Mouse (Mus musculus): ENCODE measurements around the gene Rspo3. TPM values are rescaled to one million over a fixed set of nuclear protein-coding genes. Genes with fewer than 3 reads are reported as not detected.
A peak's percentile ranks its signal among the peaks of the same experiment; 100 is the strongest.

The Rspo3 gene
- total RNA-seq, 2 experiments from 2014 or later: 0.29 to 0.55 TPM

DNA sequence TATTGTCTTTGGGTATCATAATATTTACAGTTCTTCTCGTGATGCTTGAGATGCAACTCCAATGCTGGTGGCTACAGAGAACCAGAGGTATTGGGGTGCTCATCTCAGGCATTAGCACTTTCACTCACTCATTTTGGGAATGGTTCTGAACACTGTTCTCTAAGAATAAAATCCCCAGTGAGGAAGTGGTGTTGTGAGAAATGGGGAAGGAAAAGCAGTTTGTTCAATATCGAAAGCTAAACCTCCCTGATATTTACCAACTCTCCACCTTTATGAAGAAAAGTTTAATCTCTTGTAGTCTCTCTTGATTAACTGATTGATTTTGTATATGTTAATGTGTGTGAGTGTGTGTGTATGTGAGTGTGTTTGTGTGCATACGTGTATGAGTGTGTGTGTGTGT is 90.6 kb downstream of the Rspo3 start:
- intact Hi-C loops (cut with DNase I): no loop called here
- no peak for DNase-seq

GRCm38 (mm10) chr10:29441297-29441696 is 94.4 kb downstream of the Rspo3 start:
- intact Hi-C loops (cut with DNase I): no loop called here

DNA sequence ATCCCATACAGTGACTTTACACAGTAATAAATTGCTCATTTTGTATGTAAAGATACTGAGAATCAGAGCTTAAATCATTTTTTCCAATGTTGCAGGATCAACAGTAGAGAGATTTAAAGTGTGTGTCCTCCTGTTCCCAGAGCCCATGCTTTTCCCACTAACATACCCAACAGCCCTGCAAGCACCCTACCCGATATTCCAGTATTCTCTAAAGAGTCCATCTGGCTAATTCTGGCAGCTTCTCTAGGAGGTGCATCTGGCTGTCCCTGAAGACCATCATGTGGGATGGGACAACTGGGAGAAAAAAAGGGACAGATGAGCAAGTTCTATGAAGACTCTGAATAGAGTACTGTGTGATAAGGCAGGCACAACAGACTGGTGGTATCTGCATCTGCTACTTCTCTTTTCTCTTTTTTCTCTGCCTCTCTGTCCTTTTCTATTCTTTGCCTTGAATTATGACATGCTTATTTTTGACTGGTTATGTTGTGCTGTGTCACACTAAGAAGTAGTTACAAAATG is 102.7 kb downstream of the Rspo3 start:
- intact Hi-C loops (cut with DNase I): no loop called here
- DNase-seq: no peak

More at GRCm38 (mm10) chr10:29441297-29441696, 94.4 kb downstream of the Rspo3 start:
- DNase-seq: no peak

DNA sequence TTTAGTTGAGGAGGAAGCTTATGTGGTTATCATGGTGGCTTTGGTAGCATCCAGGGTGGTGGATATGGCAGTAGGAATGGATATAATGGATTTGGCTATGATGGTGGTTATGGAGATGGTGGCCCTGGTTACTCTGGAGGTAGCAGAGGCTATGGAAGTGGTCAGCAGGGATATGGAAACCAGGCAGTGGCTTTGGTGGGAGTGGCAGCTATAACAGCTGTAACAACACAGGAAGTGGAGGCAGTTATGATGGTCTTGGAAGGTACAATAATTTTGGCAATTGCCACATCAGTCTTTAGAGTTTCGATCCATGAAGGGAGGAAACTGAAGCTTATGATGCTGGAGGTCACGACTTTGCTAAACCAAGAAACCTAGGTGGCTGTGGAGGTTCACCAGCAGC is 109.0 kb downstream of the Rspo3 start:
- DNase-seq: no peak
- intact Hi-C loops (cut with DNase I): no loop called here

- DNase-seq: no peak
- intact Hi-C loops (cut with DNase I): no loop called here
Observed at GRCm38 (mm10) chr10:29424571-29424970, 111.1 kb downstream of the Rspo3 start.

DNA sequence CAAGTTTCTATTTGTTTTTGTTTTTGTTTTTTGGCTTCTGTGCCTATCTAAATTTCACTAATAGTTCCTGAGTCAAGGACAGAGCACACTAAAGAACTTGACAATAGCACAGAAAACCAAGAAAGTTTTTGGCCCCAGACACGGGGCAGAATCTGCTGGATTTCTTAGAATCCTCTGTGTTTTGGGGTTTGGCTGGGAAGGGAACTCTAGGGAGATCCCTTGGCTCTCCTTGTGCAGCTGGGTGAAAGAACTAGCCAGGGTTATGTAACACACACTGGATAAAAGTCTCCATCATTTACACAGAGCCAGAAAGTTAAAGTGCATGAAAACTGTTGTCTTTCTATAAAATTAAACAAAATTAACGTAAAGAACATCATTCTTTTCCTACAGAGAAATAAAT is 121.3 kb downstream of the Rspo3 start:
- DNase-seq: peak; percentile 8 to 17
- intact Hi-C loops (cut with DNase I): no loop called here

GRCm38 (mm10) chr10:29402656-29403268 is 132.9 kb downstream of the Rspo3 start:
- intact Hi-C loops (cut with DNase I): no loop called here
- DNase-seq: no peak

Other genes starting within 250 kb of the Rspo3 start
- 10 to 100 TPM; 27.9 to 32.3 TPM for gene Echdc1, start 222.7 kb downstream of the Rspo3 start, total RNA-seq (2021)
- 10 to 100 TPM; 53.4 to 62.0 TPM for gene Rnf146, start 173.4 kb downstream of the Rspo3 start, total RNA-seq (2021)